Mouse (Mus musculus) layer of hippocampus, adult 11-12 months (tissue): ENCODE data around the gene Plb1.

Experiments used
- DNase-seq: peaks from one replicate; pipeline ENCODE4 v3.0.0; 2022; ENCODE audit warnings: low spot score

The Plb1 gene

DNA sequence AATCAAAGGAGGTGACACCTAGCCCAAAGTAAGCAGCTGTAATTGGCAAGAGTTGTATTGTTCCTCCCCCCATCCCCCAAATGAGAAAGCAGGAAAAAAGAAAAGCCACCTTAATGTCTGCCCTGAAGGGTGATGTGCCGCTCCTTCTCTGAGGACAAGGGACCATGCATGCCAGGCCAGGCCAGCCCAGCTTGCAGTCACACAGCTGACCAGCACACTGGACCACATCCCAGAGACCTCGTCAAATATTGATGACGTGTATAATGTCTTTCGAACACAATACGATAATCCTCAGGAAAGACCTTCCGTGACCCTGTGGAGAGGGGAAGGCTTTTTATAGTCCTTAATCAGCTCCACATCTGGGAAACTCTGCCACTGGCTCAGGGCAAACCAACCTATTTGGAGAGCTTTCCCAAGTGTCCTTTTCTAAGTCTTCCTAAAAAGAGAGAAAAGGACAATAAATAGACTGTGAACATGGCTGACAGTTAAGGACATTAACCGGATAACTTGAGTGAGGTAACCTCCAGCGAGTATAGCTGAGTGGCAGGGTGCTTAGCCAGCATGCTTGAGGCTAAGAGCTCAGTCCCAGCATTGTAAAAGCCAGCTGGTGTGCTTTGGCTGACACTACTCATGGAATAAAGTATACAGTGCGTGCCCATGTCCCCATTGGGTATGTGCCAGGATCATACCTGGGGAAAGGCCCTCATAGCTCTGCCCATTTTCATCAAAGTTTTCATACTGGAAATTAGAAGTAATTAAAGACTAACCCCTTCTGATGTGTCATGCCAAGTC is 162.8 kb downstream of the Plb1 start:
- DNase-seq: no peak

DNA sequence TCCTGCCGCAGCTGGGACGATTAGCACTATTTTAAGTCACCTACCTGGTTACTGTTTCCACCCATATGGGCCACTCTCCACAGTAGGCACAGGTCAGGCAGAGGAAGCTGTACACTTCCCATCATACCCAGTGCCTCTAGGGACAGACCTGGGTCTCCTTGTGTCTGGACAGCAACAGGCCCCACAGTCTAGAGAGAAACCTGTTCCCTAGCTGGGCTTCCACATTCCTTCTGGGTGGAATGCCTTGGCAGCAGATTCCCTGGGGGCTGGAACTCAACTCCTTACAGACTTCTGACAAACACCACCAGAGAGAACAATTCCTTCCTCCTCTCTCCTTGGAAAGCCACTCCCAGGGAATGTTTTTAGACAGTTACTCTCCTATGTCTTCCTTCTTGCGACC is 165.2 kb downstream of the Plb1 start:
- no peak for DNase-seq

DNA sequence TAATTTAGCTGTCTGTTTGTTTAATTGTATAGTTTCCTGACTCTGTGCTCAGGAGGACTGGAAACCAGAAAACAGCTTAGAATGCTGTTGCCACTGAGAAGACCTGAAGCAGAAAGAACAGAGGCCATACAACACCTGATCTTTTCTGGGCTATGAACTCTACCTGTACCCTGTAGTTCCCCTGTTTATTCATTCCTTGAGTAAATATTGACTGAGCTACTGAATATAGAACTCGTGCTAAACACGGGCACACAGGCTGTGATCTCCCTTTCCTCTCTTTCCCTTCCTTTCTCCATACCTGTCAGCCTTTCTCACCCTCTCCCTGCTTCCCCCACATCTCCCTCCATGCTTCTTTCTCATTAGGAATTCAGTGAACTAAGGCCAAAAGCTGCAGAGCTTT is 168.4 kb downstream of the Plb1 start:
- no peak for DNase-seq

DNA sequence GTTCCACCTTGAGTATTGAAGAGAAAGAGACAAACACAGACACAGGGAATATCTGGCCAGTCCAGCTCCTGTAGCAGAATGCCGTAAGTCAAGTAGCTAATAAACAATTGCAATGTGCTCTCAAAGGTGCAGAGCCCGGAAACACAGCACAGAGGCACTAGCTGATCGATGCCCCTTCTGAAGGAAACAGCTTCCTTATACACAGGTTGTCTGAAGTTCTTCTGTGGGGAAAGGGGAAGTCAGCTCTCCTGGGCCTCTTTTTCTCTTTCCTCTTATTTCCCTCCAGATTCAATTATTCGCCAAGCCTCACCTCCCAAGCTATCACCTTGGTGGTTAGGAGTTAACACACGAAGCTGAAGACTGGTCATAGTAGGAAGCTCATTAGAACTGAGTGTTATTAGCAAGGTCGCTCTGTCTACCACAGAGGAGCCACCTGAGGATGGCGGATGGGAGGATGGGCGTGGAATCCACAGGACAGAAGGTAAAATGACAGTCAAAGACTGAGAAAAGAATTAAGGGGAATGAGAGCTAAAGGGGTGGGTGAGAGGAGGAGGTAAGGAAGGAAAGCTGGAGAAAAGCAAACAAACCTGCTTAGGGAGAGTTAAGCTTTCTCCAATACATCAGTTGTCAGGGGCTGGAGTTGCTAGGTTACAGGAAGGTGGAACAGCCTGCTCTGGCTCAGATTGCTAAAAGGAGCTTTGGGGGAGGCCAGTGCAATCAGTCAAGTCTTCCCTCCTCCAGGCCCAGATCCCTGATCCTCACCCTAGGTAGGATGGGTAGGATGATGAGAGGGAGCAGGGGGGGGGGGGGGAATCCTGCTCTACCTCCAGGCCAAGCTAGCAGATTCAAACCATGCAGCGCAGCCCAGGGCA is 170.8 kb downstream of the Plb1 start:
- DNase-seq: peak; percentile 12

DNA sequence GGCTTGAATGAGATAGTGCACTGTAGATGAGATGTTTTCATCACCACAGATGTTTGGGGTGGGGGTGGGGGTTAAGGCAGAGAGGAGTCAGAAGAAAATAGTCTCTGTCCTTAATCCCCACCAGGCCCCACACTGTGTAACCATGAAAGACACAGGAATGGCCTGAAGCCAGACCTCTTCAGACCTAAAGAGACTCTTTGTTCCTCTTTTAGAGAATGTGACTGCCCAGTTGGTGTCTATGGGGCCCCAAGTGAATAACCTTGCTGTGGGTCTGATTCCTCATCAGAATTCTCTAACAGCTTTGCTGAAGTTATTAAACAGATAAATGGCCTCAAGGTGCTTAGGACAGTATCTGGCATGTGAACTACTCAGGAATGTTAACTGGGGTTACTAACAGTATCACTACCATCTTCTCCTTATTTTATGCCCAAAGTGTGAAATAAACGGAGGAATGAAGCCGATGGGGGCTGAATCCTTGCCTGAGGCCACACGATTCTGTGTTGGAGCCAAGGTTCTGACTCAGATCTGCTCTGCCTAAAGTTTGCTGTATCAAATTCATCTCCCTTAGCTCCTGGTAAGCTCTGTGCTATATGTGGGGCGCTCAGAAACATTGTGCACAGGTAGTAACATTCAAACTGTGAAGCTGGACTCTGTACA is 172.8 kb downstream of the Plb1 start:
- no peak for DNase-seq

DNA sequence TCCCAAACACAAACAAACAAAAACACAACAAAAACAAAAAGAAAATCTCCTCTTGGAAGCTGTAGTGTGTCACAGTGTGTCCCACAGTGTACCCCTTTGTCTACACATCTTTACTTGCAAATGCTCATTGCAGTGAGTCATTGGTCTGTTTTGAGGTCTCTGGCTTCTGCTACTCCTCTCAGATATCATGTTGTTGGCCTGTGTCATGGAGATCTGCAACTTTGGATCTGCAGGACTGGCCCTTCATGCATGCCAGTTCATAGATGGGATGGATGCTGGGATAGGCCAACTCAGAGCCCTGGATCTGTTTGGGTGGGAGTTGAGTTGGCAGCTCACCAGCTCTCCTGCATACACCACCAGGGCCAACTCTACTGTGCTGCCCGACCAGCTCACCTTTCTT is 176.3 kb downstream of the Plb1 start:
- DNase-seq: no peak

DNA sequence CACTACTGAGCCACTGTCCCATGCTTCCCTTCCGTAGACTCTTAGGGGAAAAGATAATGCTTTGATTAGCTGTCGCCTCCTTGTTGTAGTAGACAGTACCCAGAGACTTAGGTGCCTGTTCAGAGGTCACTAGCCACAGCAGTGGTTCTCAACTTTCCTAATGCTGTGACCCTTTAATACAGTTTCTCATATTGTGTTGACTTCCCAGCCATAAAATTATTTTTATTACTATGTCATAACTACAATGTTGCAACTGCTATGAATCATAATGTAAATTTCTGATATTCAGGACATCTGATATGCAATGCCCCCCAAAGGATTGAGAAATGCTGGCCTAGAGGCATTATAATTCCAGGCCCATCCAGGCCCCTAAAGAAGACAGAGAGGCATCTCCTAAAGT is 177.2 kb downstream of the Plb1 start:
- DNase-seq: no peak

DNA sequence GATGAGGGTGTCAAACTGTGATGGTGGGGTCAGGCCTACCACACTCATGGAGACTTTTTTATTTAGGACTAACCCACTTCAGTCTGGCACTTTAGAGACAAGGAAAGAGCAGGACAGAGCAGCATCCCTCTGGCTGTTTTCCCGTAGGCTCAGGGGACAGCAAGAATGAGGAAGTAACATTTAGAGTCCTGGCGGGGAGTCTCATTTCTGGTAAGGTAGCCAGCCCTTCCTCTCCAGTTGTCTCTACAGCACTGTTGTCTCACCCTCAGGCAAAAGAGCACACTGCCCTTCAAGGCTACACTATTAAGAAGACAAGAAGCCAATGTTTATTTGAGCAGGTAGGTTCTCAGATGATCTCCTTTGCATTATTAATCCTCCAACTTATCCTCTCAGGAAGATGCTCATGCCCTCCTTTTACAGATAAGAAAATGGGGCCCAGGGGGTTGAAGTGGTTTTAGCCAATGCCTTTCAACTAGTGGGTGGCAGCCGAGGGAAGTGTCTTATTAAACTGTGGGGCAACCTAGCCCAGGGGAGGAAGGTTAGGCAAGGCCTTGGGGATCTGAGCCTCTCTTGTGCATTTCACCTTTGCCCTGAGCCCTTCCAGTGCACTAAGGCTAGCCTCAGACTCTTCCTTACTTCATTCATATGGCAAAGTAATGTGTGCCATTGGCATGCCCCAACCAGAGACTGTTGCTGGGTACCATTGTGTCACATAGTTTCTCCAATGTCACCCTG is 178.6 kb downstream of the Plb1 start:
- no peak for DNase-seq

DNA sequence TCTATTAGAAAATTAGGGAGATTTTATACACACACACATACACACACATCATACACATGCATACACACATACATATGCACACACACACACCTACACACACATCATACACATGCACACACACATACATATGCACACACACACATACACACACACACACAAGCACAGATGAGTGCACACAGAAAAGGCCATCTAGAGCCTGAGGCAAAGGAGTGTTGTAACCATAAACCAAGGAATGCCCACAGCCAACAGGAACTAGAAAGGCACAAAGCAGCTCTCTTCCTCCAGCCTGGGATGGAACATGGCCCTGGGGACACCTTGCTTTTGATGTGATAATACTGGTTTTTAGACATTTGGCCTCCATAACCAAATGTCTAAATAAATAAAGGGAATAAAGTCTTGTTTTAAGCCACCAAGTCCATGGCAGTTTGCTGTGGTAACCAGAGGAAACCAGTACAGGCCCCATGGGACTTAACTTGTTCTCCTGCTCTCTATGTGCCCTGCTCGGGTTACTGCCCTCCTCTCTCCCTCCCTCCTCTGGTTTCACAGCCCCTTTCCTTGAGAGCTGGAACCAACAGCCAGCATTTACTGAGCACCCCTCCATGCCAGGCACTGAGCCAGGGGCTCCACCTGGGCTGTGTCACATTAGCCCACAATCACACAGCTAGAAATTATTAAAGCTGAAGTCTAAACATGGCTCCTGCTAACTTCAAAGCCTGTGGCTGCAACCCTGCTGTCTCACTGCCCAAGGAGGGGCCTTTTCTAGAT is 179.9 kb downstream of the Plb1 start:
- DNase-seq: no peak

DNA sequence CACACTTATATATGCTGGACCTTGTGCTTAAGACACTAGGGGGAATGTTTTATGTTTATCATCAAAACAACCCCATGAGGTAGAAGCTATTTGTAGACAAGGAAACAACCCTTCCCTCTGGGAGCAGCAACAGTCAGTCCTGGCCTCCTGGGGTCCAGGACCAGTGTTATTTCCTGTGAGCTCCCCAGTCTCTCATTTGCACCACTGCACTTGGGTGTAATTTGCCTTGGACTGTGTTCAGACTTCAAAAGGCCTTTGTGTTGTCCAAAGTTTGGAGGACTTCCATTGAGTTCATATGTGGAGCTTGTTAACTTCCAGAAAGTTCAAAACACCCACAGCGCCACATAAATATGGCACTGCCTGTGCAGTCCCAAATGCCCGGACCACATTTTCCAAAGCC is 180.6 kb downstream of the Plb1 start:
- DNase-seq: no peak

DNA sequence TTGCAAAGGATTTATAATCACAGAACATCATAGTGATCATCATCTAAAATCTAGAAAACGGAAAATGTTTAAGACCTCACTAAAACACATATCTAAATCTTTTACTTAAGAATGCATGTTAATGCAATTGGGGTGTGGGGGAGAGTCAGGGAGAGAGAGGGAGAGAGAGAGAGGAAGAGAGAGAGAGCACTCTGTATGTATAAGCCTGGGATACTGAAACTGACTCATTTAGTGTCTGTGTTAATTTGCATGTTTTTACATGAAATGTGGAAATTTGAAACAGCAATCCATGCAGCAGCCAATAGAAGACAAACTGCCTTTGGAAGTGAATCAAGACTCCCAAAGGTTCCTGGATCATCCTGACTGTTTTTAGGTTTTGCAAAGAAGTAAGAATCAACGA is 181.1 kb downstream of the Plb1 start:
- no peak for DNase-seq

DNA sequence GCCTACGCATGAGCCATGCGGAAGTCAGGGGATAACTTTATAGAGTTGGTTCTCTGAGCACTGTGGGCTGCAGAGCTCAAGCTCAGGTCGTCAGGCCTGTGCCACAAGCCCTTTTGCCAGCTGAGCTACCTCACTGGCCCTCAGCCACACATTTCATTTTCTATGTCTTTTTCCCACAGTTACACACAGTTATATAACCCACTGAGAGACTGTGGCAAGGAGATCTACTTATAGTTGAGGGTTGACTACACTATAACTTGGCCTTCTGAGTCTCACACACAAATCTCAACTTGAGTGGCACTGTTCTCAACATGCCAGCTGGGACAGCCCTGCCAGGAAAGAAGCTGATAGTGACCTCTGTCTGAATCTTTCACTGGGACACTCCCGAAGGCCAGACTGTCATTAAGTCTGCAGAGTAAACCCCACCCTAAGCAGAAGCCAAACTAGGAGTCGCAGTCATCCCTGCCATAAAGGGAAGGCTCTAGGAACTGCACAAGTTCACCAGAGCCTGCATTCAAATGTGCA is 182.0 kb downstream of the Plb1 start:
- DNase-seq: no peak

DNA sequence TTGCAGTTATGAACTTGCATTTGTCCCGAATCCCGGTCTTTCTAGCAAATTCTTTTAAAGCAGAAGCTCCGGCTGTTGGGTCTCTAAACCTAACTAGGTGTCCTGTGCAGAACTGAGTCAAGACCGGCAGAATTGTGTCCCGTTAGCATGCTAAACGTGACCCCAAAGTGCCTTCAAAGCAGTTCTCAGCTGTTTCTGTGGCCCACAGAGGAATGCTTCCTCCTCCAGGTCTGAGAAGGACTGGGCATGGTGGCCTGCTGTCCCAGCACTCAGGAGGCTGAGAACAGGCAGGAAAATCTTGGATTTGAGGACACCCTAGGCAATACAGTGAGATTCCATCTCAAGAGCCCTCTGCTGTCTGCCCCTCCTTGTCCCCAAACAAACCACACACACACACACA is 183.0 kb downstream of the Plb1 start:
- no peak for DNase-seq
